Mouse (Mus musculus) midbrain, embryonic 14.5 days (tissue): ENCODE results near the gene Gm42791. TPM values are rescaled to one million over a fixed set of nuclear protein-coding genes. Genes with fewer than 3 reads are reported as not detected.

Experiments
- ATAC-seq: fragments of 200-750 bp; cut with Nextera tagmentation; 2 replicates; pipeline ENCODE4 v1.8.0; 2017; ENCODE audit warnings: moderate number of reproducible peaks, moderate library complexity; ENCODE audit not compliant: low FRiP score, low TSS enrichment
- DNase-seq: peaks from one replicate; pipeline ENCODE4 v3.0.0-alpha.2; 2015
- H3K27ac ChIP-seq: fragments of 300-500 bp; sonication (generic); replicated peaks from 2 replicates; pipeline ENCODE4 v1.5.1; 2014; ENCODE audit warnings: mild to moderate bottlenecking, low read depth, low read length, moderate library complexity
- H3K27me3 ChIP-seq: fragments of 300-500 bp; sonication (generic); 2 replicates; pipeline ENCODE4 v1.6.1; 2014; ENCODE audit warnings: low read length, control low read depth, mixed read lengths; ENCODE audit not compliant: control insufficient read depth, insufficient read depth
- H3K36me3 ChIP-seq: fragments of 300-500 bp; sonication (generic); 2 replicates; pipeline ENCODE4 v1.6.1; 2014; ENCODE audit warnings: low read length, control low read depth; ENCODE audit not compliant: control insufficient read depth, insufficient read depth
- H3K4me1 ChIP-seq: fragments of 300-500 bp; sonication (generic); 2 replicates; pipeline ENCODE4 v1.6.1; 2014; ENCODE audit warnings: mild to moderate bottlenecking, antibody characterized with exemption, low read length, control low read depth; ENCODE audit not compliant: control insufficient read depth, insufficient read depth
- H3K4me2 ChIP-seq: fragments of 300-500 bp; sonication (generic); 2 replicates; pipeline ENCODE4 v1.6.1; 2014; ENCODE audit warnings: mild to moderate bottlenecking, low read length, moderate library complexity
- H3K4me3 ChIP-seq: fragments of 300-500 bp; sonication (generic); replicated peaks from 2 replicates; pipeline ENCODE4 v1.5.1; 2014; ENCODE audit warnings: low read depth, low read length
- H3K9ac ChIP-seq: fragments of 300-500 bp; sonication (generic); replicated peaks from 2 replicates; pipeline ENCODE4 v1.6.1; 2014; ENCODE audit warnings: mild to moderate bottlenecking, low read length, moderate library complexity
- H3K9me3 ChIP-seq: fragments of 300-500 bp; sonication (generic); 2 replicates; pipeline ENCODE4 v1.6.1; 2016; ENCODE audit warnings: low read length, control low read depth, mixed read lengths; ENCODE audit not compliant: control insufficient read depth
- WGBS: fragments of 180-500 bp; shearing (Covaris S2); extraction: QIAGEN DNeasy Blood & Tissue Kit; methylation state at CpG from one replicate; pipeline ENCODE4 v1.1.7; 2014; 5-methylcytosine and 5-hydroxymethylcytosine counted together
- polyA plus RNA-seq: library from polyadenylated mRNA; unstranded; fragments of >200 nt; fragmentation: Nextera tagmentation; extraction: Ambion mirVana; gene quantifications from 2 replicates; pipeline ENCODE4 v1.2.1, GENCODE M21; 2014

Gm42791 gene
- polyA plus RNA-seq, 1 experiment from 2014 or later: not detected

- ATAC-seq (no peak), DNase-seq (no peak)
These were observed 35.2 kb upstream of the Gm42791 start for GRCm38 (mm10) chr5:149030103-149030502.

GRCm38 (mm10) chr5:149028394-149028793, 33.4 kb upstream of the Gm42791 start:
- H3K9me3 ChIP-seq: no peaks in the 10 kb centered on the region
- H3K4me2 ChIP-seq: no peak overlapping the region
- DNase-seq (no peak), ATAC-seq (no peak)
- no peak overlapping the region for H3K4me3 ChIP-seq
- H3K4me1 ChIP-seq: peaks cover 10% of the 10 kb centered on the region; the same call in 1 of the 2 replicates
- WGBS: 84% methylated on average over 5 of the region's 5 CpGs
- no peaks in the 10 kb centered on the region for H3K36me3 ChIP-seq
- H3K9ac ChIP-seq: no peak overlapping the region
- no peaks in the 10 kb centered on the region for H3K27me3 ChIP-seq
- H3K27ac ChIP-seq: no peak overlapping the region

More at GRCm38 (mm10) chr5:149030103-149030502, 35.2 kb upstream of the Gm42791 start:
- H3K9ac ChIP-seq: no peak overlapping the region
- H3K27me3 ChIP-seq: no peaks in the 10 kb centered on the region
- H3K36me3 ChIP-seq: no peaks in the 10 kb centered on the region
- H3K27ac ChIP-seq: no peak overlapping the region
- H3K4me1 ChIP-seq: peaks cover 10% of the 10 kb centered on the region; the same call in 1 of the 2 replicates
- H3K4me3 ChIP-seq: no peak overlapping the region
- 66% methylated on average over 2 of the region's 2 CpGs for WGBS
- no peak overlapping the region for H3K4me2 ChIP-seq
- no peaks in the 10 kb centered on the region for H3K9me3 ChIP-seq

- Histone ChIP-seq H3K9ac (no peak overlapping the region), H3K36me3 (no peaks in the 10 kb centered on the region), H3K4me3 (no peak overlapping the region), H3K4me1 (peaks cover 10% of the 10 kb centered on the region; the same call in 1 of the 2 replicates), H3K27ac (no peak overlapping the region), H3K4me2 (no peak overlapping the region), H3K9me3 (no peaks in the 10 kb centered on the region), H3K27me3 (no peaks in the 10 kb centered on the region)
- no peak for DNase-seq
- 83% methylated on average over 8 of the region's 8 CpGs for WGBS
- no peak for ATAC-seq
These were observed 32.4 kb upstream of the Gm42791 start for GRCm38 (mm10) chr5:149027389-149027788.

GRCm38 (mm10) chr5:149021120-149021519, 26.2 kb upstream of the Gm42791 start:
- DNase-seq: no peak
- WGBS: 72% methylated on average over 7 of the region's 7 CpGs
- Histone ChIP-seq H3K27me3 (no peaks in the 10 kb centered on the region; the same call in 1 of the 2 replicates), H3K36me3 (no peaks in the 10 kb centered on the region), H3K9ac (no peak overlapping the region), H3K4me1 (no peaks in the 10 kb centered on the region), H3K4me3 (no peak overlapping the region), H3K9me3 (no peaks in the 10 kb centered on the region), H3K4me2 (no peak overlapping the region), H3K27ac (no peak overlapping the region)
- no peak for ATAC-seq

GRCm38 (mm10) chr5:149020681-149021062, 25.7 kb upstream of the Gm42791 start:
- Histone ChIP-seq H3K4me2 (peak overlapping the region; percentile 17; the same call in 1 of the 2 replicates), H3K36me3 (no peaks in the 10 kb centered on the region), H3K9me3 (no peaks in the 10 kb centered on the region), H3K9ac (no peak overlapping the region), H3K27ac (no peak overlapping the region), H3K27me3 (no peaks in the 10 kb centered on the region; the same call in 1 of the 2 replicates), H3K4me3 (no peak overlapping the region), H3K4me1 (no peaks in the 10 kb centered on the region)
- ATAC-seq (no peak), DNase-seq (no peak)
- WGBS: 74% methylated on average over 16 of the region's 16 CpGs

GRCm38 (mm10) chr5:149020059-149020680, 25.2 kb upstream of the Gm42791 start:
- WGBS: 61% methylated on average over 18 of the region's 18 CpGs
- no peak overlapping the region for H3K9ac ChIP-seq

GRCm38 (mm10) chr5:149017666-149018415, 22.9 kb upstream of the Gm42791 start:
- no peaks in the 10 kb centered on the region for H3K36me3 ChIP-seq
- no peaks in the 10 kb centered on the region; the same call in 1 of the 2 replicates for H3K27me3 ChIP-seq
- H3K27ac ChIP-seq: no peak overlapping the region
- H3K4me3 ChIP-seq: no peak overlapping the region
- H3K4me2 ChIP-seq: no peak overlapping the region
- H3K4me1 ChIP-seq: peaks cover 5% of the 10 kb centered on the region; the same call in 1 of the 2 replicates
- 90% methylated on average over 3 of the region's 3 CpGs for WGBS
- ATAC-seq (no peak), DNase-seq (no peak)
- H3K9me3 ChIP-seq: no peaks in the 10 kb centered on the region
- H3K9ac ChIP-seq: no peak overlapping the region

More at GRCm38 (mm10) chr5:149020059-149020680, 25.2 kb upstream of the Gm42791 start:
- Histone ChIP-seq H3K9me3 (no peaks in the 10 kb centered on the region), H3K36me3 (no peaks in the 10 kb centered on the region), H3K4me1 (no peaks in the 10 kb centered on the region), H3K27ac (no peak overlapping the region), H3K27me3 (no peaks in the 10 kb centered on the region; the same call in 1 of the 2 replicates), H3K4me2 (peak overlapping the region; percentile 17; the same call in 1 of the 2 replicates), H3K4me3 (no peak overlapping the region)
- DNase-seq (no peak), ATAC-seq (no peak)

- no peak overlapping the region for H3K4me2 ChIP-seq
- ATAC-seq (no peak), DNase-seq (no peak)
- H3K27me3 ChIP-seq: no peaks in the 10 kb centered on the region; the same call in 1 of the 2 replicates
- no peaks in the 10 kb centered on the region for H3K36me3 ChIP-seq
- H3K4me1 ChIP-seq: peaks cover 5% of the 10 kb centered on the region; the same call in 1 of the 2 replicates
- no peak overlapping the region for H3K9ac ChIP-seq
- H3K27ac ChIP-seq: no peak overlapping the region
- WGBS: 89% methylated on average over 3 of the region's 3 CpGs
- H3K4me3 ChIP-seq: no peak overlapping the region
- no peaks in the 10 kb centered on the region for H3K9me3 ChIP-seq
These were observed 22.2 kb upstream of the Gm42791 start for GRCm38 (mm10) chr5:149017181-149017580.
